Mouse (Mus musculus) kidney, postnatal 14 days (tissue): Measurements from ENCODE around the gene Fjx1.

Experiments
- DNase-seq: peaks from one replicate; pipeline ENCODE4 v3.0.0; 2022; ENCODE audit warnings: mixed read lengths

Gene Fjx1

GRCm38 (mm10) chr2:102451671-102452549 lies at the start of gene Fjx1:
TSS of gene Fjx1 (minus strand) at chr2:102452499.
- DNase-seq, result peak; percentile 64

GRCm38 (mm10) chr2:102500001-102500689 lies 47.8 kb upstream of the Fjx1 start:
- DNase-seq, result no peak

- DNase-seq, result no peak
These were observed 28.4 kb upstream of the Fjx1 start for GRCm38 (mm10) chr2:102480738-102481137.

GRCm38 (mm10) chr2:102476101-102476500 lies 23.8 kb upstream of the Fjx1 start:
- DNase-seq, result no peak

- DNase-seq, result no peak
These were observed 16.3 kb upstream of the Fjx1 start for GRCm38 (mm10) chr2:102468645-102469044.

GRCm38 (mm10) chr2:102464342-102464732 lies 12.0 kb upstream of the Fjx1 start:
- no peak for DNase-seq

- peak; percentile 40 for DNase-seq
These were observed 11.5 kb upstream of the Fjx1 start for GRCm38 (mm10) chr2:102463587-102464341.

GRCm38 (mm10) chr2:102461491-102461890 lies 9.2 kb upstream of the Fjx1 start:
- DNase-seq, result no peak

- no peak for DNase-seq
These were observed 2.8 kb upstream of the Fjx1 start for GRCm38 (mm10) chr2:102455126-102455525.

GRCm38 (mm10) chr2:102453447-102453846 lies 1.1 kb upstream of the Fjx1 start:
- DNase-seq, result peak; percentile 29

GRCm38 (mm10) chr2:102450761-102451670 lies 1.3 kb downstream of the Fjx1 start:
- DNase-seq, result peak; percentile 42

- DNase-seq, result peak; percentile 71
These were observed 2.0 kb downstream of the Fjx1 start for GRCm38 (mm10) chr2:102450248-102450760.

- DNase-seq, result peak; percentile 10
These were observed 2.6 kb downstream of the Fjx1 start for GRCm38 (mm10) chr2:102449630-102450247.

- no peak for DNase-seq
These were observed 3.2 kb downstream of the Fjx1 start for GRCm38 (mm10) chr2:102449056-102449455.

- peak; percentile 17 for DNase-seq
These were observed 4.5 kb downstream of the Fjx1 start for GRCm38 (mm10) chr2:102447831-102448230.

- DNase-seq, result no peak
These were observed 5.4 kb downstream of the Fjx1 start for GRCm38 (mm10) chr2:102446851-102447250.

GRCm38 (mm10) chr2:102437357-102438030 lies 14.8 kb downstream of the Fjx1 start:
- DNase-seq, result no peak

- DNase-seq, result no peak
These were observed 18.4 kb downstream of the Fjx1 start for GRCm38 (mm10) chr2:102433879-102434278.

GRCm38 (mm10) chr2:102431084-102431483 lies 21.2 kb downstream of the Fjx1 start:
- no peak for DNase-seq

- DNase-seq, result no peak
These were observed 24.3 kb downstream of the Fjx1 start for GRCm38 (mm10) chr2:102427974-102428373.

- DNase-seq, result no peak
These were observed 25.9 kb downstream of the Fjx1 start for GRCm38 (mm10) chr2:102426434-102426833.
